Comparison of ENCODE assay signal across 13 mouse cellular contexts in genomic region chr14:105490158-105490557, GRCm38 (mm10).
"Had no signal": no experiment of that assay in that cellular context is flagged by ENCODE, and none has a peak within 500 bp of the region (broad histone marks: within the 10 kb centered on the region; RNA-seq: fewer than 3 reads in every experiment).

No protein-coding gene starts in this region.

- H3K27me3 ChIP-seq: liver, embryonic 15.5 days; stomach, embryonic 15.5 days had no signal

- ATAC-seq: lung, postnatal 0 days; midbrain, embryonic 16.5 days had no signal

- H3K4me3 ChIP-seq: layer of hippocampus, adult 2 months; liver, embryonic 15.5 days; stomach, embryonic 15.5 days had no signal

- H3K27ac ChIP-seq: layer of hippocampus, adult 2 months; liver, embryonic 15.5 days; stomach, embryonic 15.5 days had no signal

- H3K4me1 ChIP-seq: liver, embryonic 15.5 days; stomach, embryonic 15.5 days had no signal

- H3K9me3 ChIP-seq: liver, embryonic 15.5 days; stomach, embryonic 15.5 days had no signal

- H3K9ac ChIP-seq: liver, embryonic 15.5 days; stomach, embryonic 15.5 days had no signal

- H3K36me3 ChIP-seq: liver, embryonic 15.5 days; stomach, embryonic 15.5 days had no signal

- H3K4me2 ChIP-seq: liver, embryonic 11.5 days; liver, embryonic 15.5 days; stomach, embryonic 15.5 days had no signal

- DNase-seq: kidney, postnatal 10 days; kidney, postnatal 4 days; lung, adult 2 months; lung, postnatal 36 days; right cerebral cortex, postnatal 14 days; thymus, adult 2 months; thymus, postnatal 25 days had no signal
